Mouse (Mus musculus) stomach, embryonic 15.5 days (tissue): ENCODE results near the gene Acox3. TPM values are rescaled to one million over a fixed set of nuclear protein-coding genes. Genes with fewer than 3 reads are reported as not detected.

Experiments
- ATAC-seq: fragments of 200-750 bp; cut with Nextera tagmentation; 2 replicates; pipeline ENCODE4 v1.8.0; 2017; ENCODE audit warnings: low read depth, moderate number of reproducible peaks, moderate TSS enrichment; ENCODE audit not compliant: insufficient read depth, low FRiP score
- H3K27ac ChIP-seq: fragments of 300-500 bp; sonication (generic); 2 replicates; pipeline ENCODE4 v1.5.1; 2015; ENCODE audit warnings: mild to moderate bottlenecking, inconsistent platforms
- H3K27me3 ChIP-seq: fragments of 300-500 bp; sonication (generic); replicated peaks from 2 replicates; pipeline ENCODE4 v1.6.1; 2015; ENCODE audit warnings: inconsistent platforms
- H3K36me3 ChIP-seq: fragments of 300-500 bp; sonication (generic); 2 replicates; pipeline ENCODE4 v1.6.1; 2015; ENCODE audit warnings: inconsistent platforms
- H3K4me1 ChIP-seq: fragments of 300-500 bp; sonication (generic); 2 replicates; pipeline ENCODE4 v1.6.1; 2015; ENCODE audit warnings: inconsistent platforms
- H3K4me2 ChIP-seq: fragments of 300-500 bp; sonication (generic); 2 replicates; pipeline ENCODE4 v1.6.1; 2015; ENCODE audit warnings: mild to moderate bottlenecking, inconsistent platforms
- H3K4me3 ChIP-seq: fragments of 300-500 bp; sonication (generic); replicated peaks from 2 replicates; pipeline ENCODE4 v1.5.1; 2015; ENCODE audit warnings: inconsistent platforms
- H3K9ac ChIP-seq: fragments of 300-500 bp; sonication (generic); 2 replicates; pipeline ENCODE4 v1.6.1; 2015; ENCODE audit warnings: inconsistent platforms
- H3K9me3 ChIP-seq: fragments of 300-500 bp; sonication (generic); 2 replicates; pipeline ENCODE4 v1.6.1; 2016; ENCODE audit warnings: inconsistent platforms
- WGBS: fragments of 180-500 bp; shearing (Covaris S2); methylation state at CpG from one replicate; pipeline ENCODE4 v1.1.7; 2015; 5-methylcytosine and 5-hydroxymethylcytosine counted together
- polyA plus RNA-seq: library from polyadenylated mRNA; unstranded; fragments of >200 nt; fragmentation: Nextera tagmentation; extraction: Ambion mirVana; gene quantifications from 2 replicates; pipeline ENCODE4 v1.2.1, GENCODE M21; 2015

Acox3 gene
- polyA plus RNA-seq, 1 experiment from 2014 or later, result 12.3 TPM

GRCm38 (mm10) chr5:35659503-35659902 is 76.7 kb downstream of the Acox3 start:
- no peak for ATAC-seq
- Histone ChIP-seq H3K4me3 (no peak overlapping the region), H3K27me3 (no peaks in the 10 kb centered on the region), H3K36me3 (0 out of 2 replicates have a peak, but pooled peaks cover 4% of the 10 kb centered on the region), H3K9ac (no peak overlapping the region), H3K9me3 (no peaks in the 10 kb centered on the region), H3K4me2 (no peak overlapping the region), H3K4me1 (no peaks in the 10 kb centered on the region), H3K27ac (no peak overlapping the region)
- WGBS, result 57% methylated on average over 3 of the region's 3 CpGs

- H3K4me1 ChIP-seq, result no peaks in the 10 kb centered on the region
- H3K4me3 ChIP-seq, result no peak overlapping the region
- H3K36me3 ChIP-seq, result 0 out of 2 replicates have a peak, but pooled peaks cover 6% of the 10 kb centered on the region
- no peak overlapping the region for H3K9ac ChIP-seq
- H3K27ac ChIP-seq, result no peak overlapping the region
- WGBS, result 61% methylated on average over 6 of the region's 6 CpGs
- no peak overlapping the region for H3K4me2 ChIP-seq
- no peak for ATAC-seq
- H3K27me3 ChIP-seq, result no peaks in the 10 kb centered on the region
- H3K9me3 ChIP-seq, result no peaks in the 10 kb centered on the region
Measured at GRCm38 (mm10) chr5:35661210-35661609, 78.4 kb downstream of the Acox3 start.

GRCm38 (mm10) chr5:35662021-35662545 is 79.2 kb downstream of the Acox3 start:
- WGBS, result 76% methylated on average over 9 of the region's 9 CpGs
- Histone ChIP-seq H3K9me3 (no peaks in the 10 kb centered on the region), H3K27me3 (no peaks in the 10 kb centered on the region), H3K27ac (no peak overlapping the region), H3K4me2 (no peak overlapping the region), H3K4me1 (no peaks in the 10 kb centered on the region), H3K4me3 (no peak overlapping the region), H3K36me3 (0 out of 2 replicates have a peak, but pooled peaks cover 6% of the 10 kb centered on the region), H3K9ac (no peak overlapping the region)
- ATAC-seq, result no peak

Other genes starting within 250 kb of the Acox3 start
- 0.36 TPM in 1 of 2 replicates, not detected in the other for gene Hmx1, start 193.9 kb upstream of the Acox3 start, polyA plus RNA-seq
- gene Cpz, start 57.3 kb upstream of the Acox3 start, polyA plus RNA-seq, result 8.3 and 10.8 TPM in 2 replicates
- gene Trmt44, start 8.0 kb upstream of the Acox3 start, polyA plus RNA-seq, result 7.4 and 7.7 TPM in 2 replicates
- gene Htra3, start 96.7 kb downstream of the Acox3 start, polyA plus RNA-seq, result 54.7 and 54.9 TPM in 2 replicates
- 6.5 and 7.4 TPM in 2 replicates for gene Sh3tc1, start 156.9 kb downstream of the Acox3 start, polyA plus RNA-seq
- 2.8 and 3.4 TPM in 2 replicates for gene Ablim2, start 174.8 kb downstream of the Acox3 start, polyA plus RNA-seq